ENCODE assay signal across 27 mouse cellular contexts in the genomic region with DNA sequence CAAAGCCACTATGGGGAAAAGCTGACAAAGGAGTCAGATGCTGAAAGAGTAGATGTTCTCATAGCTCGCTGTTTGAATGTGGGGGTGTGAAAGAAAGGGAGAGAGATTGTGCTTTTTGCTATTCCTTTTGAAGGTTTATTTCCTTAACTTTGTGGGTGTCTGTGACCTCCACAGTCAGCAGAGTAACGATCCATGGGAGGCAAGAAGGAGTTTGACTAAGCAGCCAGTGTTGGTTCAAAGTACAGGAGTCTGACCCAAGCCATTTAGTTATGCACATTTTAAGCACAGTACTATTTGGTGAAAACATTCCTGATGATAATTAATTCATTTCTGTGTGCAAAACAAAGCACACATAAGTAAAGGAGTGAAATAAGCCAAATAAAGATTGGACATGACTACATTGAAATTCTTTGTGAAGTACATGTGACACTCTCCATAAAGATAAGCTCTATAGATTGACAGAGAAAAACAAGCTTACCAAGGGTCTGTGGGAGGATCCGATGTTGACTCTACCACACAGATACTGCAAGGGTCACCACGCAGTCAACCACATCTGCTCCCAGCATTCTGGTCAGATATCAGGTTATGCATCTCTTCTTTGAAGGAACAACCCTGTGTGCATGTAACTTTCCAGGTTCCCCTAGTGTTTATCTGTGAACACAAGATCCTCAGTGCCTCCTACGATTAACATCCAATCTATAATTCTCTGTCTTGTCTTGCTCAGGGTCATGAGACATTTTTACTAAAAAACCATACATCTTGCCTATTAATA. TPM values are rescaled to one million over a fixed set of nuclear protein-coding genes. Genes with fewer than 3 reads are reported as not detected.
A peak's percentile ranks its signal among the peaks of the same experiment; 100 is the strongest.
DNase-seq lines count a peak whose midpoint lies in the region; ATAC-seq and TF ChIP-seq lines count a peak whose summit lies in the region.
"Had no signal": no experiment of that assay in that cellular context is flagged by ENCODE, and none has a peak within 500 bp of the region (broad histone marks: within the 10 kb centered on the region; RNA-seq: fewer than 3 reads in every experiment).

No protein-coding gene starts in this region.

- 0 out of 2 replicates have a peak overlapping the region, but pooled peaks have one; percentile 0 for H3K27ac ChIP-seq in kidney, postnatal 0 days
- H3K27ac ChIP-seq: heart, embryonic 15.5 days; limb, embryonic 10.5 days; limb, embryonic 15.5 days; liver, embryonic 15.5 days; neural tube, embryonic 15.5 days had no signal

- no peak overlapping the region for H3K9ac ChIP-seq in kidney, postnatal 0 days (ENCODE audit: low read depth, low read length)
- H3K9ac ChIP-seq: heart, embryonic 15.5 days; limb, embryonic 15.5 days; liver, embryonic 15.5 days; neural tube, embryonic 15.5 days had no signal

- no peak for ATAC-seq in kidney, postnatal 0 days (replicated peaks; ENCODE audit: low FRiP score, low read depth)
- ATAC-seq: forebrain, embryonic 16.5 days; hindbrain, embryonic 16.5 days; lung, postnatal 0 days; Patski had no signal

- H3K4me2 ChIP-seq in kidney, postnatal 0 days (ENCODE audit: low read length) = no peak overlapping the region
- H3K4me2 ChIP-seq: heart, embryonic 15.5 days; limb, embryonic 15.5 days; liver, embryonic 15.5 days; neural tube, embryonic 15.5 days had no signal

- DNase-seq in kidney, adult 11 months = peak; percentile 4
- no peak for DNase-seq in kidney, postnatal 10 days
- DNase-seq in kidney, adult 8-10 months = peak; percentile 7 to 26
- peak; percentile 56 for DNase-seq in kidney, postnatal 0 days (ENCODE audit: low spot score)
- no peak for DNase-seq in lung, adult 18-20 months
- no peak for DNase-seq in left cerebral cortex, postnatal 4 days
- no peak for DNase-seq in cerebellum, postnatal 10 days
- DNase-seq: adrenal gland, postnatal 14 days; cerebellum, adult 11-12 months; cerebellum, adult 9-11 months; layer of hippocampus, postnatal 36 days; lung, postnatal 4 days; midbrain, embryonic 14.5 days; right cerebral cortex, postnatal 25 days; spleen, adult 18-20 months; thymus, postnatal 14 days had no signal

- WGBS in kidney, postnatal 0 days = 27% methylated on average over 5 of the region's 5 CpGs

- H3K4me3 ChIP-seq in kidney, postnatal 0 days (replicated peaks; ENCODE audit: low read depth, low read length) = no peak overlapping the region
- H3K4me3 ChIP-seq: erythroblast, embryonic 14.5 days; heart, embryonic 15.5 days; limb, embryonic 10.5 days; limb, embryonic 15.5 days; liver, embryonic 15.5 days; neural tube, embryonic 15.5 days had no signal

- H3K36me3 ChIP-seq in kidney, postnatal 0 days (ENCODE audit: insufficient read depth, low read length) = no peaks in the 10 kb centered on the region
- H3K36me3 ChIP-seq: heart, embryonic 15.5 days; limb, embryonic 10.5 days; limb, embryonic 15.5 days; liver, embryonic 15.5 days; neural tube, embryonic 15.5 days had no signal

- intact Hi-C loops in left cerebral cortex, postnatal 4 days (cut with DNase I) = no loop called here

- no peaks in the 10 kb centered on the region for H3K27me3 ChIP-seq in kidney, postnatal 0 days (ENCODE audit: insufficient read depth, low read length)
- H3K27me3 ChIP-seq: CH12.LX; heart, embryonic 15.5 days; limb, embryonic 15.5 days; liver, embryonic 15.5 days; neural tube, embryonic 15.5 days; Patski had no signal

- no peak for TF ChIP-seq CTCF in kidney, postnatal 0 days (IDR thresholded peaks at IDR 0.05; ENCODE audit: low read depth)

- no peaks in the 10 kb centered on the region for H3K9me3 ChIP-seq in kidney, postnatal 0 days (replicated peaks; ENCODE audit: low read length)
- H3K9me3 ChIP-seq: heart, embryonic 15.5 days; limb, embryonic 10.5 days; limb, embryonic 15.5 days; liver, embryonic 15.5 days; neural tube, embryonic 15.5 days had no signal

- H3K4me1 ChIP-seq in kidney, postnatal 0 days (replicated peaks; ENCODE audit: insufficient read depth, low read length) = 0 out of 2 replicates have a peak, but pooled peaks cover 5% of the 10 kb centered on the region
- H3K4me1 ChIP-seq: heart, embryonic 15.5 days; limb, embryonic 10.5 days; liver, embryonic 15.5 days had no signal

RNA-seq across cellular contexts. Expression of a gene that starts 56.2 kb away (rescaled TPM):
- polyA plus RNA-seq in kidney, postnatal 0 days (2015; fragmentation: Nextera tagmentation; extraction: Ambion mirVana) = 1,659 and 1,680 TPM in 2 replicates
- 100 to 1,000 TPM; 187 to 226 TPM for total RNA-seq in left cerebral cortex, postnatal 4 days (2021)

RNA-seq across cellular contexts. Expression of a gene that starts 59.4 kb away (rescaled TPM):
- 11.6 and 12.1 TPM in 2 replicates for polyA plus RNA-seq in kidney, postnatal 0 days (2015; fragmentation: Nextera tagmentation; extraction: Ambion mirVana)
- total RNA-seq in left cerebral cortex, postnatal 4 days (2021) = 10 to 100 TPM; 28.3 to 30.1 TPM

Comparison
In these comparisons a context has a peak if more than half of its experiments do, and no peak if none do; other contexts are left out.
1. DNase-seq: peak in kidney, adult 11 months (single experiment), kidney, adult 8-10 months (2 of 2) and kidney, postnatal 0 days (single experiment); none in kidney, postnatal 10 days (single experiment), lung, adult 18-20 months (0 of 2), left cerebral cortex, postnatal 4 days (single experiment) and cerebellum, postnatal 10 days (0 of 2).